Comparison of ENCODE assay signal across 25 mouse cellular contexts in genomic region chr10:60904351-60904750, GRCm38 (mm10).
DNase-seq lines count a peak whose midpoint lies in the region; ATAC-seq lines count a peak whose summit lies in the region.
"Had no signal": no experiment of that assay in that cellular context is flagged by ENCODE, and none has a peak within 500 bp of the region (broad histone marks: within the 10 kb centered on the region; RNA-seq: fewer than 3 reads in every experiment).

No protein-coding gene starts in this region.

- 89% methylated on average over 7 of the region's 7 CpGs for WGBS in forebrain, embryonic 11.5 days
- 88% methylated on average over 7 of the region's 7 CpGs for WGBS in forebrain, embryonic 13.5 days
- 58% methylated on average over 7 of the region's 7 CpGs for WGBS in liver, embryonic 16.5 days (ENCODE audit: insufficient replicate concordance)
- 58% methylated on average over 7 of the region's 7 CpGs for WGBS in liver, embryonic 12.5 days (ENCODE audit: insufficient replicate concordance)
- WGBS in lung, embryonic 16.5 days, result 32% methylated on average over 7 of the region's 7 CpGs

- H3K4me1 ChIP-seq in forebrain, embryonic 11.5 days (replicated peaks; ENCODE audit: control insufficient read depth, insufficient read depth, low read length), result no peaks in the 10 kb centered on the region
- H3K4me1 ChIP-seq in forebrain, embryonic 13.5 days, result no peaks in the 10 kb centered on the region
- no peaks in the 10 kb centered on the region for H3K4me1 ChIP-seq in liver, embryonic 16.5 days (ENCODE audit: control insufficient read depth, low read depth, low read length)
- H3K4me1 ChIP-seq in liver, embryonic 12.5 days, result no peaks in the 10 kb centered on the region
- no peaks in the 10 kb centered on the region for H3K4me1 ChIP-seq in lung, embryonic 16.5 days (replicated peaks; ENCODE audit: control insufficient read depth, insufficient read depth, low read length)
- H3K4me1 ChIP-seq: embryonic facial prominence, embryonic 10.5 days; embryonic facial prominence, embryonic 12.5 days; forebrain, embryonic 12.5 days; forebrain, embryonic 15.5 days had no signal

- no peak overlapping the region for H3K27ac ChIP-seq in forebrain, embryonic 11.5 days (ENCODE audit: low read depth, low read length)
- H3K27ac ChIP-seq in forebrain, embryonic 13.5 days, result no peak overlapping the region
- no peak overlapping the region for H3K27ac ChIP-seq in liver, embryonic 16.5 days (ENCODE audit: low read length)
- no peak overlapping the region for H3K27ac ChIP-seq in liver, embryonic 12.5 days
- H3K27ac ChIP-seq in lung, embryonic 16.5 days (ENCODE audit: low read length), result no peak overlapping the region
- H3K27ac ChIP-seq: embryonic facial prominence, embryonic 10.5 days; embryonic facial prominence, embryonic 12.5 days; forebrain, embryonic 12.5 days; forebrain, embryonic 15.5 days had no signal

- H3K4me2 ChIP-seq in forebrain, embryonic 11.5 days (ENCODE audit: low read depth, low read length, severe bottlenecking), result no peak overlapping the region
- no peak overlapping the region for H3K4me2 ChIP-seq in forebrain, embryonic 13.5 days
- H3K4me2 ChIP-seq in liver, embryonic 16.5 days (ENCODE audit: low read depth, low read length), result no peak overlapping the region
- no peak overlapping the region for H3K4me2 ChIP-seq in liver, embryonic 12.5 days
- no peak overlapping the region for H3K4me2 ChIP-seq in lung, embryonic 16.5 days (ENCODE audit: low read depth, low read length)
- H3K4me2 ChIP-seq: embryonic facial prominence, embryonic 12.5 days; forebrain, embryonic 12.5 days; forebrain, embryonic 15.5 days had no signal

- no peak overlapping the region for H3K4me3 ChIP-seq in forebrain, embryonic 11.5 days (ENCODE audit: low read depth, low read length)
- H3K4me3 ChIP-seq in forebrain, embryonic 13.5 days, result no peak overlapping the region
- H3K4me3 ChIP-seq in liver, embryonic 16.5 days (ENCODE audit: low read depth, low read length), result no peak overlapping the region
- H3K4me3 ChIP-seq in liver, embryonic 12.5 days, result no peak overlapping the region
- H3K4me3 ChIP-seq in lung, embryonic 16.5 days (ENCODE audit: low read length), result no peak overlapping the region
- H3K4me3 ChIP-seq: embryonic facial prominence, embryonic 10.5 days; embryonic facial prominence, embryonic 12.5 days; forebrain, embryonic 12.5 days; forebrain, embryonic 15.5 days had no signal

- H3K9me3 ChIP-seq in forebrain, embryonic 11.5 days (ENCODE audit: control insufficient read depth, low read length), result no peaks in the 10 kb centered on the region; the same call in 1 of the 2 replicates
- H3K9me3 ChIP-seq in forebrain, embryonic 13.5 days (replicated peaks), result no peaks in the 10 kb centered on the region; the same call in 1 of the 2 replicates
- no peaks in the 10 kb centered on the region for H3K9me3 ChIP-seq in liver, embryonic 16.5 days (replicated peaks; ENCODE audit: control insufficient read depth, low read length)
- H3K9me3 ChIP-seq in liver, embryonic 12.5 days (replicated peaks), result no peaks in the 10 kb centered on the region
- no peaks in the 10 kb centered on the region for H3K9me3 ChIP-seq in lung, embryonic 16.5 days (ENCODE audit: control insufficient read depth, low read length)
- H3K9me3 ChIP-seq: embryonic facial prominence, embryonic 10.5 days; embryonic facial prominence, embryonic 12.5 days; forebrain, embryonic 15.5 days had no signal

- no peak overlapping the region for H3K9ac ChIP-seq in forebrain, embryonic 11.5 days (ENCODE audit: low read length)
- H3K9ac ChIP-seq in forebrain, embryonic 13.5 days, result no peak overlapping the region
- H3K9ac ChIP-seq in liver, embryonic 16.5 days (ENCODE audit: low read depth, low read length), result no peak overlapping the region
- no peak overlapping the region for H3K9ac ChIP-seq in liver, embryonic 12.5 days
- H3K9ac ChIP-seq in lung, embryonic 16.5 days (ENCODE audit: low read length), result no peak overlapping the region
- H3K9ac ChIP-seq: embryonic facial prominence, embryonic 12.5 days; forebrain, embryonic 12.5 days; forebrain, embryonic 15.5 days had no signal

- ATAC-seq in forebrain, embryonic 11.5 days (replicated peaks; ENCODE audit: low FRiP score), result no peak
- no peak for ATAC-seq in forebrain, embryonic 13.5 days
- ATAC-seq in liver, embryonic 16.5 days (ENCODE audit: low read depth), result peak; percentile 74
- no peak for ATAC-seq in liver, embryonic 12.5 days
- ATAC-seq in lung, embryonic 16.5 days (ENCODE audit: low read depth), result peak; percentile 28; the same call in 1 of the 2 replicates
- ATAC-seq: activated CD4-positive, CD25-positive, alpha-beta regulatory T cell, adult 4 months; CD4-positive, CD25-positive, alpha-beta regulatory T cell, adult 4 months; forebrain, embryonic 15.5 days; Patski had no signal

- DNase-seq in forebrain, embryonic 11.5 days (ENCODE audit: low spot score), result peak; percentile 19
- no peak for DNase-seq in lung, postnatal 4 days
- DNase-seq in lung, postnatal 36 days, result peak; percentile 14
- DNase-seq in lung, postnatal 14 days, result no peak
- DNase-seq: adrenal gland, adult 8-10 months; adrenal gland, postnatal 14 days; adrenal gland, postnatal 36 days; B cell, adult 2 months; cerebellum, adult 11-12 months; cerebellum, adult 2 months; cerebellum, adult 9-10 months; cerebellum, postnatal 10 days; cerebellum, postnatal 25 days had no signal

- no peaks in the 10 kb centered on the region for H3K27me3 ChIP-seq in forebrain, embryonic 11.5 days (ENCODE audit: control insufficient read depth, insufficient read depth, low read length)
- H3K27me3 ChIP-seq in forebrain, embryonic 13.5 days, result no peaks in the 10 kb centered on the region
- no peaks in the 10 kb centered on the region for H3K27me3 ChIP-seq in liver, embryonic 16.5 days (ENCODE audit: control insufficient read depth, insufficient read depth, low read depth, low read length)
- no peaks in the 10 kb centered on the region for H3K27me3 ChIP-seq in liver, embryonic 12.5 days (replicated peaks)
- no peaks in the 10 kb centered on the region for H3K27me3 ChIP-seq in lung, embryonic 16.5 days (ENCODE audit: control insufficient read depth, insufficient read depth, low read depth, low read length)
- H3K27me3 ChIP-seq: embryonic facial prominence, embryonic 12.5 days; forebrain, embryonic 12.5 days; forebrain, embryonic 15.5 days had no signal

- no peaks in the 10 kb centered on the region for H3K36me3 ChIP-seq in forebrain, embryonic 11.5 days (ENCODE audit: control insufficient read depth, insufficient read depth, low read length)
- no peaks in the 10 kb centered on the region for H3K36me3 ChIP-seq in forebrain, embryonic 13.5 days (ENCODE audit: poor library complexity, severe bottlenecking)
- no peaks in the 10 kb centered on the region for H3K36me3 ChIP-seq in liver, embryonic 16.5 days (ENCODE audit: control insufficient read depth, insufficient read depth)
- no peaks in the 10 kb centered on the region for H3K36me3 ChIP-seq in liver, embryonic 12.5 days
- H3K36me3 ChIP-seq in lung, embryonic 16.5 days (ENCODE audit: control insufficient read depth, insufficient read depth, low read length), result no peaks in the 10 kb centered on the region
- H3K36me3 ChIP-seq: embryonic facial prominence, embryonic 10.5 days; embryonic facial prominence, embryonic 12.5 days; forebrain, embryonic 12.5 days; forebrain, embryonic 15.5 days; G1E had no signal

Comparison
In these comparisons a context has a peak if more than half of its experiments do, and no peak if none do; other contexts are left out.
1. ATAC-seq: peak in liver, embryonic 16.5 days (single experiment) and lung, embryonic 16.5 days (single experiment); none in forebrain, embryonic 11.5 days (single experiment), forebrain, embryonic 13.5 days (single experiment) and liver, embryonic 12.5 days (single experiment).
2. DNase-seq: peak in forebrain, embryonic 11.5 days (single experiment) and lung, postnatal 36 days (single experiment); none in lung, postnatal 4 days (0 of 2) and lung, postnatal 14 days (single experiment).